Comparison of ENCODE assay signal across 29 mouse cellular contexts in the genomic region with DNA sequence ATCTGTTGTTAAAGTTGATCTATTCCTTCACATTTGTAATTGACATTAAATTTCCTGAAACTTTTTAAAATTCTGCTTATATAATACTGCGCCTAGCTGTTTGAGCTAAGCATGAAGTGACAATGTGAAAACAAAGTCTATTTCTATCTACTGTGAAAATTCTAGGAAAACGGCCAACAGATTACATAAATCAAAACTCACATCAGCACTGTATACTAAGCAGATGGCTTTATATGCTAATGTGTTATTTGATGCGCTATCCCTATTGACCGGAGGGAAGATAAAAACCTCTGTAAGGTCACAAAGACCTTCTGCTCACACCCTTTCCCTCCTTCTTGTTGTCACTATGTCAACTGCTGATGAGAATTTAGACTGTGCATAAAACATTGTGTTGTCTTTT.
DNase-seq lines count a peak whose midpoint lies in the region; ATAC-seq and TF ChIP-seq lines count a peak whose summit lies in the region.
"Had no signal": no experiment of that assay in that cellular context is flagged by ENCODE, and none has a peak within 500 bp of the region (broad histone marks: within the 10 kb centered on the region; RNA-seq: fewer than 3 reads in every experiment).

No protein-coding gene starts in this region.

- H3K4me3 ChIP-seq in hindbrain, postnatal 0 days (ENCODE audit: low read length): no peak overlapping the region
- H3K4me3 ChIP-seq in hindbrain, embryonic 12.5 days: no peak overlapping the region
- H3K4me3 ChIP-seq in midbrain, postnatal 0 days (ENCODE audit: low read depth, low read length): no peak overlapping the region
- H3K4me3 ChIP-seq in midbrain, embryonic 11.5 days (ENCODE audit: low read depth, low read length): no peak overlapping the region
- H3K4me3 ChIP-seq: embryonic facial prominence, embryonic 12.5 days; hindbrain, embryonic 10.5 days; intestine, embryonic 15.5 days; midbrain, embryonic 10.5 days; stomach, embryonic 15.5 days had no signal

- no peak overlapping the region for H3K27ac ChIP-seq in hindbrain, postnatal 0 days
- H3K27ac ChIP-seq in hindbrain, embryonic 12.5 days: no peak overlapping the region
- no peak overlapping the region for H3K27ac ChIP-seq in midbrain, postnatal 0 days (ENCODE audit: low read depth, low read length)
- H3K27ac ChIP-seq in midbrain, embryonic 11.5 days (ENCODE audit: low read depth, low read length): no peak overlapping the region
- H3K27ac ChIP-seq: embryonic facial prominence, embryonic 12.5 days; hindbrain, embryonic 10.5 days; intestine, embryonic 15.5 days; liver, embryonic 14.5 days; midbrain, embryonic 10.5 days; stomach, embryonic 15.5 days had no signal

- no peaks in the 10 kb centered on the region for H3K4me1 ChIP-seq in hindbrain, postnatal 0 days (ENCODE audit: insufficient read depth, low read length)
- no peaks in the 10 kb centered on the region for H3K4me1 ChIP-seq in hindbrain, embryonic 12.5 days
- H3K4me1 ChIP-seq in midbrain, postnatal 0 days (ENCODE audit: insufficient read depth, low read length): no peaks in the 10 kb centered on the region
- no peaks in the 10 kb centered on the region for H3K4me1 ChIP-seq in midbrain, embryonic 11.5 days (ENCODE audit: control insufficient read depth, insufficient read depth, low read length)
- H3K4me1 ChIP-seq: embryonic facial prominence, embryonic 12.5 days; hindbrain, embryonic 10.5 days; intestine, embryonic 15.5 days; midbrain, embryonic 10.5 days; stomach, embryonic 15.5 days had no signal

- no peak overlapping the region for H3K4me2 ChIP-seq in hindbrain, postnatal 0 days (ENCODE audit: low read depth, low read length)
- no peak overlapping the region for H3K4me2 ChIP-seq in hindbrain, embryonic 12.5 days (replicated peaks)
- no peak overlapping the region for H3K4me2 ChIP-seq in midbrain, postnatal 0 days (ENCODE audit: low read depth, low read length, poor library complexity, severe bottlenecking)
- H3K4me2 ChIP-seq in midbrain, embryonic 11.5 days: no peak overlapping the region
- H3K4me2 ChIP-seq: embryonic facial prominence, embryonic 12.5 days; intestine, embryonic 15.5 days; stomach, embryonic 15.5 days had no signal

- no peak for TF ChIP-seq CTCF in hindbrain, postnatal 0 days (IDR thresholded peaks at IDR 0.05; ENCODE audit: low read depth)
- no peak for TF ChIP-seq CTCF in midbrain, postnatal 0 days (IDR thresholded peaks at IDR 0.05)

- peak; percentile 1 for DNase-seq in cerebellum, adult 9-10 months
- no peak for DNase-seq in cerebellum, postnatal 25 days
- peak; percentile 33 for DNase-seq in hindbrain, postnatal 0 days (ENCODE audit: low spot score)
- DNase-seq in left cerebral cortex, adult 11 months (ENCODE audit: low spot score): peak; percentile 34
- no peak for DNase-seq in left cerebral cortex, postnatal 36 days (ENCODE audit: low spot score in 2 of 2)
- DNase-seq in midbrain, postnatal 0 days (ENCODE audit: low spot score): peak; percentile 9
- no peak for DNase-seq in midbrain, embryonic 11.5 days (ENCODE audit: low spot score, missing footprints)
- DNase-seq: adrenal gland, adult 2 months; adrenal gland, postnatal 36 days; cerebellum, adult 8-10 months; embryo, embryonic 11 days; heart, postnatal 14 days; kidney, adult 2 months; liver; lung, adult 2 months; lung, postnatal 14 days; right cerebral cortex, postnatal 25 days; thymus, adult 18-20 months; thymus, postnatal 25 days had no signal

- no peak for ATAC-seq in hindbrain, postnatal 0 days
- no peak for ATAC-seq in hindbrain, embryonic 12.5 days (ENCODE audit: low FRiP score)
- no peak for ATAC-seq in midbrain, postnatal 0 days (ENCODE audit: low FRiP score)
- ATAC-seq in midbrain, embryonic 11.5 days (ENCODE audit: low FRiP score): no peak
- ATAC-seq: activated CD4-positive, CD25-positive, alpha-beta regulatory T cell, adult 4 months; hindbrain, embryonic 16.5 days; intestine, embryonic 15.5 days had no signal

- 51% methylated on average over 4 of the region's 4 CpGs for WGBS in hindbrain, postnatal 0 days
- 68% methylated on average over 4 of the region's 4 CpGs for WGBS in hindbrain, embryonic 12.5 days
- WGBS in midbrain, postnatal 0 days: 65% methylated on average over 4 of the region's 4 CpGs
- WGBS in midbrain, embryonic 11.5 days: 86% methylated on average over 4 of the region's 4 CpGs

- H3K9ac ChIP-seq in hindbrain, postnatal 0 days (replicated peaks; ENCODE audit: low read length): no peak overlapping the region
- H3K9ac ChIP-seq in hindbrain, embryonic 12.5 days: no peak overlapping the region
- H3K9ac ChIP-seq in midbrain, postnatal 0 days (replicated peaks; ENCODE audit: low read length, poor library complexity, severe bottlenecking): no peak overlapping the region
- H3K9ac ChIP-seq in midbrain, embryonic 11.5 days (ENCODE audit: low read length): no peak overlapping the region
- H3K9ac ChIP-seq: embryonic facial prominence, embryonic 12.5 days; intestine, embryonic 15.5 days; liver, embryonic 14.5 days; stomach, embryonic 15.5 days had no signal

- intact Hi-C loops in left cerebral cortex, postnatal 36 days (cut with DNase I): loop anchor here (10.0 kb wide), 2 partner anchors 1635 to 1715 kb away; a partner anchor contains a TSS

- no peaks in the 10 kb centered on the region for H3K9me3 ChIP-seq in hindbrain, postnatal 0 days (ENCODE audit: low read length)
- no peaks in the 10 kb centered on the region for H3K9me3 ChIP-seq in hindbrain, embryonic 12.5 days (replicated peaks)
- H3K9me3 ChIP-seq in midbrain, postnatal 0 days (ENCODE audit: low read length): no peaks in the 10 kb centered on the region
- H3K9me3 ChIP-seq in midbrain, embryonic 11.5 days (ENCODE audit: control insufficient read depth, low read length): no peaks in the 10 kb centered on the region
- H3K9me3 ChIP-seq: embryonic facial prominence, embryonic 12.5 days; hindbrain, embryonic 10.5 days; intestine, embryonic 15.5 days; midbrain, embryonic 10.5 days; stomach, embryonic 15.5 days had no signal

- no peaks in the 10 kb centered on the region for H3K27me3 ChIP-seq in hindbrain, postnatal 0 days (ENCODE audit: insufficient read depth, low read length)
- no peaks in the 10 kb centered on the region for H3K27me3 ChIP-seq in hindbrain, embryonic 12.5 days
- H3K27me3 ChIP-seq in midbrain, postnatal 0 days (ENCODE audit: insufficient read depth, low read length): no peaks in the 10 kb centered on the region
- H3K27me3 ChIP-seq in midbrain, embryonic 11.5 days (ENCODE audit: control insufficient read depth, insufficient read depth, low read length): no peaks in the 10 kb centered on the region
- H3K27me3 ChIP-seq: CH12.LX; embryonic facial prominence, embryonic 12.5 days; intestine, embryonic 15.5 days; stomach, embryonic 15.5 days had no signal

- no peaks in the 10 kb centered on the region for H3K36me3 ChIP-seq in hindbrain, postnatal 0 days (ENCODE audit: insufficient read depth, low read length)
- H3K36me3 ChIP-seq in hindbrain, embryonic 12.5 days: no peaks in the 10 kb centered on the region
- no peaks in the 10 kb centered on the region for H3K36me3 ChIP-seq in midbrain, postnatal 0 days (ENCODE audit: insufficient read depth, low read length)
- no peaks in the 10 kb centered on the region for H3K36me3 ChIP-seq in midbrain, embryonic 11.5 days (ENCODE audit: control insufficient read depth, insufficient read depth, low read length)
- H3K36me3 ChIP-seq: embryonic facial prominence, embryonic 12.5 days; hindbrain, embryonic 10.5 days; intestine, embryonic 15.5 days; midbrain, embryonic 10.5 days; stomach, embryonic 15.5 days had no signal

Comparison
In these comparisons a context has a peak if more than half of its experiments do, and no peak if none do; other contexts are left out.
1. DNase-seq: peak in cerebellum, adult 9-10 months (single experiment), hindbrain, postnatal 0 days (single experiment), left cerebral cortex, adult 11 months (single experiment) and midbrain, postnatal 0 days (single experiment); none in cerebellum, postnatal 25 days (0 of 2), left cerebral cortex, postnatal 36 days (0 of 2) and midbrain, embryonic 11.5 days (single experiment).